Mouse (Mus musculus): ENCODE results near the gene Dync2li1. TPM values are rescaled to one million over a fixed set of nuclear protein-coding genes. Genes with fewer than 3 reads are reported as not detected.
A peak's percentile ranks its signal among the peaks of the same experiment; 100 is the strongest.

The Dync2li1 gene
- 0.48 and 0.71 TPM in 2 replicates for polyA plus RNA-seq (2012; rRNA removed)

DNA sequence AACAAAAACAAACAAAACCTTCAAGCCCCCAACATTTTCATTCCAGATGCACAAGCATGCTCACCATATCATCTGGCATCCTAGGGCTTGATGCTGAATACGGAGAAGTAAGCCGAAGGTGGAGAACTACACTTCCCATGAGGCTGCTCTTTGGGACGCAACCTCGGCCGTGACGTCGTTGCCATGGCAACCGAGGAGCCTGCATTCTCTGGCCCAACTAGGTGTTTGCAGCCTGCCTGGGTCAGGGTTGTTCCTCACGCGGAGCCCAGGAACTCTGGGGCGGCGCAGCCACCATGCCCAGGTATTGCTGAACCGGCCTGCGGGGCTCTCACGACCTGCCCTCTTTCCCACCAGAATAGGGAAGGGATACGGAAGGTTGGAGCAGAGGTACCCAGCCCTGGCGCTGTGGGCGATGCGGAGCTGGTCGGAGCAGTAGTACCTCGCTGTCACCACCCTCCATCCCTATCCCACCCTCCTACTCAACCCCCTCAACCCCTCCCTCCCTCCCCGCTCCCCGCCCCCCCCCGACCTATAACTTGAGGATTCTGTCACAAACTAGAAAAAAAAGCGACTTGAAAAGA lies at the start of gene Dync2li1:
Dync2li1 (plus strand) TSS at position 221 of the 581 bp plus-strand sequence.
- no peaks in the 10 kb centered on the region for H3K27me3 ChIP-seq (ENCODE audit: control insufficient read depth, insufficient read depth, low read length)
- H3K36me3 ChIP-seq (ENCODE audit: control insufficient read depth, insufficient read depth, low read length) = no peaks in the 10 kb centered on the region
- no peak for TF ChIP-seq CTCF (IDR thresholded peaks at IDR 0.05; ENCODE audit: extremely low read depth, insufficient read depth, insufficient read length, insufficient replicate concordance)
- peak within 1 kb of the TSS; percentile 48 for H3K4me3 ChIP-seq (ENCODE audit: extremely low read depth, insufficient read depth, insufficient read length)
- H3K27ac ChIP-seq (ENCODE audit: insufficient read depth, low read length) = no peak within 1 kb of the TSS
- WGBS = 6% methylated on average over 25 of the region's 25 CpGs
- no peaks in the 10 kb centered on the region for H3K4me1 ChIP-seq (ENCODE audit: control insufficient read depth, insufficient read depth, insufficient read length)
- peak; percentile 71 to 78 for DNase-seq (ENCODE audit: low read depth in 1 of 2, low spot score in 2 of 2)

DNA sequence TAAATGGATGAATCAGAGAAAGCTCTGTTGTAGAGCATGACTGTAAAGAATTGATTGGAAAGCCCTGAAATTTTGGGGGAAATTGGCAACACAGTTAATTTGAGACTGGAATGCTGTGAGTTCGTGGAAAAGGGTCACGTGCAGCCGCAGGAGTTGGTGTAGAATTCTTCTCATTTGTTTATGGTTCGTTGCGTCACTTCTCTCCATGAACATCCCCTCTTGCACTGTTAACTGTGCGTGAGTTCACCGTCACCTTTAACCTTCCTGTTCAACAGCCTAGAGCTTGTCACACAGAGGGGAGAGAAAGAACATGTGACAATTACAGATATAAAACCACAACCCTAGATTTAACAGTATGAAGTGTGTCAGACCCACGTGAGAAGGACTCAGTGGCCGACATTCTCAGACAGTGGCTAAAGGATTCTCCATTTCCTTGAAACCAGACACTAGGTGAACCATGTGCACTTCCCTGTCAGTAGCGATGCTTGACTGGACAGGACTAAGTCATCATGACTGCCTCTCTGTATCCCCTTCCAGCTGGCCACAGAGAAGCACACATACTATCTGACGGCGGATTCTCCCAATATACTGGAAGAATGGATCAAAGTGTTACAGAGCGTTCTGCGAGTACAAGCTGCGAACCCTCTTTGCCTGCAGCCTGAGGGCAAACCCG lies 49.5 kb upstream of the Dync2li1 start:
- WGBS = 78% methylated on average over 16 of the region's 16 CpGs
- DNase-seq (ENCODE audit: low read depth in 1 of 2, low spot score in 2 of 2) = no peak
- Histone ChIP-seq H3K36me3 (ENCODE audit: control insufficient read depth, insufficient read depth, low read length) (no peaks in the 10 kb centered on the region), H3K27me3 (ENCODE audit: control insufficient read depth, insufficient read depth, low read length) (no peaks in the 10 kb centered on the region), H3K27ac (ENCODE audit: insufficient read depth, low read length) (no peak overlapping the region), H3K4me1 (ENCODE audit: control insufficient read depth, insufficient read depth, insufficient read length) (no peaks in the 10 kb centered on the region), H3K4me3 (ENCODE audit: extremely low read depth, insufficient read depth, insufficient read length) (no peak overlapping the region)
- TF ChIP-seq CTCF (IDR thresholded peaks at IDR 0.05; ENCODE audit: extremely low read depth, insufficient read depth, insufficient read length, insufficient replicate concordance) (no peak), POLR2A (IDR thresholded peaks at IDR 0.05; ENCODE audit: low read depth, low read length) (no peak)

DNA sequence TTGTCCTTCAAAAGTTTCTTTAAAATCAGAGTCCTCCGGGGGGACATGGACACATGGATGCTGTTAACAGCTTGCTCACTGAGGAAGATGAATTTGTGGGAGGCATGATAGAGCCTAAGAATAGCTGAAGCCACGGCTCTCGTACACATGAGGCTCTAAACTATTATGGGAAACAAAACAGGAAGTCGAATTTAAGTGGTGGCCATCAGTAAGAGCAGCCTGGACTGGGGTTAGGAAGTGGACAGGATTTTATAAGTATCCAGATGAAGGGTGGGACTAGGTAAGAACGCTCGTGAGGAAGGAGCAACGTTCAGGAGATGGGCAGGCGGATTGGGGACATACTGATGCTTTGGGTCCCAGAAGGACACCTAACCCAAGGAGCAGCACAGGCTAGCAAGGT lies 47.0 kb upstream of the Dync2li1 start:
- 41% methylated on average over 8 of the region's 8 CpGs for WGBS
- Histone ChIP-seq H3K36me3 (ENCODE audit: control insufficient read depth, insufficient read depth, low read length) (no peaks in the 10 kb centered on the region), H3K4me3 (ENCODE audit: extremely low read depth, insufficient read depth, insufficient read length) (no peak overlapping the region), H3K27ac (ENCODE audit: insufficient read depth, low read length) (no peak overlapping the region), H3K4me1 (ENCODE audit: control insufficient read depth, insufficient read depth, insufficient read length) (no peaks in the 10 kb centered on the region), H3K27me3 (ENCODE audit: control insufficient read depth, insufficient read depth, low read length) (no peaks in the 10 kb centered on the region)
- no peak for DNase-seq (ENCODE audit: low read depth in 1 of 2, low spot score in 2 of 2)
- TF ChIP-seq POLR2A (IDR thresholded peaks at IDR 0.05; ENCODE audit: low read depth, low read length) (no peak), CTCF (IDR thresholded peaks at IDR 0.05; ENCODE audit: extremely low read depth, insufficient read depth, insufficient read length, insufficient replicate concordance) (no peak)

DNA sequence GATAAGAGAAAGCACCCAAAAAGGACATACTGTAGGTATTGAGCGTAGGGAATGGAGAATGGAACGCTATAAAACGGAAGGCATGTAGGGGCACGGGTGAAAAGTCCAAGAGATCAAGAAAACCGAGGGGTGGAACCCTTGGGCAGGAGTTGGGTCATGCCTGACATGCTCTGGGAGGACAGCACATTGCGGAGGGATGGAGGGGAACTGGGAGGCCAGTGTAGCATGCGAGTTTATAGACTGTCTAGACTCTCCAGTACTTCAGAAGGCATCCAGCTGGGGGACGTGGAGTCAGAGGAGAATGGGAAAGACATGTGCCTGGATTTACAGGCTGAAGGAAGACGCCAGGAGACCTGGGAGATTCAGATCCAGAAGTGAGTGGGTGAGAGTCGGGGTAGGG lies 46.5 kb upstream of the Dync2li1 start:
- Histone ChIP-seq H3K4me1 (ENCODE audit: control insufficient read depth, insufficient read depth, insufficient read length) (no peaks in the 10 kb centered on the region), H3K27me3 (ENCODE audit: control insufficient read depth, insufficient read depth, low read length) (no peaks in the 10 kb centered on the region), H3K27ac (ENCODE audit: insufficient read depth, low read length) (no peak overlapping the region), H3K36me3 (ENCODE audit: control insufficient read depth, insufficient read depth, low read length) (no peaks in the 10 kb centered on the region), H3K4me3 (ENCODE audit: extremely low read depth, insufficient read depth, insufficient read length) (no peak overlapping the region)
- no peak for DNase-seq (ENCODE audit: low read depth in 1 of 2, low spot score in 2 of 2)
- TF ChIP-seq POLR2A (IDR thresholded peaks at IDR 0.05; ENCODE audit: low read depth, low read length) (no peak), CTCF (IDR thresholded peaks at IDR 0.05; ENCODE audit: extremely low read depth, insufficient read depth, insufficient read length, insufficient replicate concordance) (no peak)
- WGBS = 88% methylated on average over 10 of the region's 10 CpGs

DNA sequence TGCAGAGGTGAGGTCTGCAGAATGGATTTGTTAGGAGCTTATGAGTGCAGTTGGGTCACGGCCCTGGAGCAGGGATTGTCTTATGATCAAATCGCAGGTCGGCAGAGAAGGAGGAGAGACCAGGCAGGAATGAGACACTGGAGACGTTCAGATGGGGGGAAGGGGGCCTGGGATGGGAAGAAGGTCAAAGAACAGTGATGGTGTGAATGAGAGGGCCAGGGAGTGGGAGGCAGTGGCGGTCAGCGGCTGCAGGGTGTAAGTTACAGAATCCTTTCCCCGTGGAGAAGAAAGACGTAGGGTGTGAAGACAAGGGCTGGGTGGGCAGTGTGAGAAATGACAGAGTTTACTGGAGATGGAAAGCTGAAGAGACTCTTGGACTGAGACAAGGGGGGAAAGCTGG lies 45.5 kb upstream of the Dync2li1 start:
- H3K27me3 ChIP-seq (ENCODE audit: control insufficient read depth, insufficient read depth, low read length) = no peaks in the 10 kb centered on the region
- no peaks in the 10 kb centered on the region for H3K4me1 ChIP-seq (ENCODE audit: control insufficient read depth, insufficient read depth, insufficient read length)
- TF ChIP-seq POLR2A (IDR thresholded peaks at IDR 0.05; ENCODE audit: low read depth, low read length) (no peak), CTCF (IDR thresholded peaks at IDR 0.05; ENCODE audit: extremely low read depth, insufficient read depth, insufficient read length, insufficient replicate concordance) (no peak)
- no peak overlapping the region for H3K27ac ChIP-seq (ENCODE audit: insufficient read depth, low read length)
- DNase-seq (ENCODE audit: low read depth in 1 of 2, low spot score in 2 of 2) = no peak
- no peaks in the 10 kb centered on the region for H3K36me3 ChIP-seq (ENCODE audit: control insufficient read depth, insufficient read depth, low read length)
- 88% methylated on average over 8 of the region's 8 CpGs for WGBS
- H3K4me3 ChIP-seq (ENCODE audit: extremely low read depth, insufficient read depth, insufficient read length) = no peak overlapping the region

DNA sequence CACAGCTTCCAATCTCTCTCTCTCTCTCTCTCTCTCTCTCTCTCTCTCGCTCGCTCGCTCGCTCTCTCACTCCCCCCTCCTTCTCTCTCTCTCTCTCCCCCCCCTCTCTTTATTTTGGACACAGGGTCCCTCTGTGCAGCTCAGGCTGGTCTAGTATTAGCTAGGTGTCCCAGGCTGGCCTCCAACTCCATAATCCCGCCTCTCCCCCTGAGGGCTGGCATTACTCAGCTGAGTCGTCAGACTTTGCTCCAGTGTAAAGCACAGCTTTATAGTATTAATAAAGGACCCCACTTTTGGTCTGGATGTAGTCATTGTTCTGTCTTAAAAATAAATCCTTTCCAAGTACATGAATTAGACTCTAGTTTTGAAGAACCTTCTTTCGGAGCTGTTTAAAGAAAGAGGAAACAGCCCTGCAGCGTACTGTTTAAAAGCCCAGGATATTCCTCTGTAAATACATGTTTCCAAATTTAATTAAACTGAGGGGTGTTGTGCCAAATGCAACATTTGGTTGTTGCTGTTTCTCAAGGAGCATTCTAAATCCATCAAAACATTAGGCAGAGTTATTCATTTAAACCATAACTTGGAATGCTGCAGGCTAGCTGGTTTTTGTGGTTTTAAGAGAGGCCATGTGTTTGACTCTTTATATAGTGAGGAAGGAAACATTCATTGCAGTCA lies 44.4 kb upstream of the Dync2li1 start:
- no peak overlapping the region for H3K27ac ChIP-seq (ENCODE audit: insufficient read depth, low read length)
- TF ChIP-seq POLR2A (IDR thresholded peaks at IDR 0.05; ENCODE audit: low read depth, low read length) = no peak
- TF ChIP-seq CTCF (IDR thresholded peaks at IDR 0.05; ENCODE audit: extremely low read depth, insufficient read depth, insufficient read length, insufficient replicate concordance) = no peak
- 63% methylated on average over 8 of the region's 8 CpGs for WGBS

DNA sequence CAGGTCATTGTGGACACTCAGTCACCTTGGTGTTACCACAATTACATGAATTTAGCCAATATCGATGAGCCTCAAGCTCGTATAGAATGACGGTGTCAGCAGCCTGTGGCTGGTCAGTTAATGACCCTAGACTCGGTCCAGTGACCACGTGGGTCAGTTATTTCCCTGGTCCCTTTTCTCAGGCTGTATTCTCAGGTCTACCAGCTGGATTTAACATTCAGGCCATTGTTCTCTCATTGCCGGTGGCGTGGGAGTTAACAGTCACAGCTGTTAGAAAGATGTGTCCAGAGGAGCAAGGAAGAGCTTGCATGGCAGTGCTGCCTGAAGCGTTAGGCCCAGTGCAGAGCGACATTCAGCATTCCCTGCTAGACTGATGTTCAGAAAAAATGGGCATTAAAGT lies 42.2 kb upstream of the Dync2li1 start:
- H3K36me3 ChIP-seq (ENCODE audit: control insufficient read depth, insufficient read depth, low read length) = no peaks in the 10 kb centered on the region
- no peak for DNase-seq (ENCODE audit: low read depth in 1 of 2, low spot score in 2 of 2)
- WGBS = 93% methylated on average over 9 of the region's 9 CpGs
- no peak overlapping the region for H3K27ac ChIP-seq (ENCODE audit: insufficient read depth, low read length)
- no peak overlapping the region for H3K4me3 ChIP-seq (ENCODE audit: extremely low read depth, insufficient read depth, insufficient read length)
- H3K4me1 ChIP-seq (ENCODE audit: control insufficient read depth, insufficient read depth, insufficient read length) = no peaks in the 10 kb centered on the region
- no peak for TF ChIP-seq CTCF (IDR thresholded peaks at IDR 0.05; ENCODE audit: extremely low read depth, insufficient read depth, insufficient read length, insufficient replicate concordance)
- TF ChIP-seq POLR2A (IDR thresholded peaks at IDR 0.05; ENCODE audit: low read depth, low read length) = no peak
- no peaks in the 10 kb centered on the region for H3K27me3 ChIP-seq (ENCODE audit: control insufficient read depth, insufficient read depth, low read length)

More for the DNA sequence above, 44.4 kb upstream of the Dync2li1 start:
- Histone ChIP-seq H3K4me1 (ENCODE audit: control insufficient read depth, insufficient read depth, insufficient read length) (no peaks in the 10 kb centered on the region), H3K27me3 (ENCODE audit: control insufficient read depth, insufficient read depth, low read length) (no peaks in the 10 kb centered on the region), H3K4me3 (ENCODE audit: extremely low read depth, insufficient read depth, insufficient read length) (no peak overlapping the region), H3K36me3 (ENCODE audit: control insufficient read depth, insufficient read depth, low read length) (no peaks in the 10 kb centered on the region)
- DNase-seq (ENCODE audit: low read depth in 1 of 2, low spot score in 2 of 2) = no peak
